Mouse (Mus musculus) activated CD4-positive, CD25-positive, alpha-beta regulatory T cell, adult 9 weeks (primary cell): Measurements from ENCODE around the gene Krtap22-2. TPM values are rescaled to one million over a fixed set of nuclear protein-coding genes. Genes with fewer than 3 reads are reported as not detected.

Experiments used
- polyA plus RNA-seq: library from polyadenylated mRNA; unstranded; fragments of 100-300 nt; shearing (Covaris generic); gene quantifications from one replicate; pipeline ENCODE4 v1.2.1, GENCODE M21; 2017

Gene Krtap22-2
- polyA plus RNA-seq, result not detected

GRCm38 (mm10) chr16:89010659-89011058 is at the start of gene Krtap22-2:
TSS of gene Krtap22-2 (minus strand) at chr16:89010759.

GRCm38 (mm10) chr16:89047783-89048182 is 37.2 kb upstream of the Krtap22-2 start, which contains the start of gene Krtap6-5:
TSS of gene Krtap6-5 (minus strand) at chr16:89047883.

GRCm38 (mm10) chr16:89041372-89041771 is 30.8 kb upstream of the Krtap22-2 start, which contains the start of gene Gm10228:
TSS of gene Gm10228 (minus strand) at chr16:89041472.

GRCm38 (mm10) chr16:89031399-89031798 is 20.8 kb upstream of the Krtap22-2 start, which contains the start of gene Krtap6-1:
TSS of gene Krtap6-1 (plus strand) at chr16:89031699.

GRCm38 (mm10) chr16:89014984-89015383 is 4.4 kb upstream of the Krtap22-2 start, which contains the start of gene Gm10229:
TSS of gene Gm10229 (plus strand) at chr16:89015284.

GRCm38 (mm10) chr16:88962773-88963172 is 47.8 kb downstream of the Krtap22-2 start, which contains the start of gene Krtap16-3:
TSS of gene Krtap16-3 (minus strand) at chr16:88962873.

Other genes with a start within 250 kb of the Krtap22-2 start
- not detected for gene 2310057N15Rik, start 236.6 kb downstream of the Krtap22-2 start, polyA plus RNA-seq
- gene Gm5965, start 232.9 kb downstream of the Krtap22-2 start, polyA plus RNA-seq, result not detected
- not detected for gene Gm20741, start 198.5 kb downstream of the Krtap22-2 start, polyA plus RNA-seq
- gene Krtap15, start 190.5 kb downstream of the Krtap22-2 start, polyA plus RNA-seq, result not detected
- gene Krtap14, start 184.6 kb downstream of the Krtap22-2 start, polyA plus RNA-seq, result not detected
- gene Krtap19-1, start 141.3 kb downstream of the Krtap22-2 start, polyA plus RNA-seq, result not detected
- gene Krtap19-2, start 136.5 kb downstream of the Krtap22-2 start, polyA plus RNA-seq, result not detected
- gene Krtap19-3, start 132.7 kb downstream of the Krtap22-2 start, polyA plus RNA-seq, result not detected
- gene Krtap19-4, start 125.7 kb downstream of the Krtap22-2 start, polyA plus RNA-seq, result not detected
- gene Krtap19-5, start 114.3 kb downstream of the Krtap22-2 start, polyA plus RNA-seq, result not detected
- not detected for gene Krtap19-9b, start 78.5 kb downstream of the Krtap22-2 start, polyA plus RNA-seq
- gene Krtap16-3, start 47.9 kb downstream of the Krtap22-2 start, polyA plus RNA-seq, result not detected
- gene Gm10229, start 4.5 kb upstream of the Krtap22-2 start, polyA plus RNA-seq, result not detected
- gene Krtap6-1, start 20.9 kb upstream of the Krtap22-2 start, polyA plus RNA-seq, result not detected
- not detected for gene Gm10228, start 30.7 kb upstream of the Krtap22-2 start, polyA plus RNA-seq
- gene Krtap6-5, start 37.1 kb upstream of the Krtap22-2 start, polyA plus RNA-seq, result not detected
- gene 1110025L11Rik, start 53.2 kb upstream of the Krtap22-2 start, polyA plus RNA-seq, result not detected
- gene Krtap6-3, start 73.3 kb upstream of the Krtap22-2 start, polyA plus RNA-seq, result not detected
- gene Gm6358, start 130.1 kb upstream of the Krtap22-2 start, polyA plus RNA-seq, result not detected
- gene Gm10061, start 140.3 kb upstream of the Krtap22-2 start, polyA plus RNA-seq, result not detected
- gene Gm9789, start 147.2 kb upstream of the Krtap22-2 start, polyA plus RNA-seq, result not detected
- gene Gm7735, start 158.7 kb upstream of the Krtap22-2 start, polyA plus RNA-seq, result not detected
- not detected for gene 1110057P08Rik, start 164.0 kb upstream of the Krtap22-2 start, polyA plus RNA-seq
- not detected for gene Krtap20-2, start 195.1 kb upstream of the Krtap22-2 start, polyA plus RNA-seq